Mouse (Mus musculus) spleen, postnatal 10 days (tissue): ENCODE results near the gene Hist1h2bh.
A peak's percentile ranks its signal among the peaks of the same experiment; 100 is the strongest.
"Not testable (repeated sequence)": the region's sequence is repeated elsewhere in the genome, so short reads cannot be mapped to it uniquely, and the experiment has no call there.

ENCODE experiments used
- DNase-seq, 2 experiments: peaks; one replicate each; pipeline ENCODE4 v3.0.0; 2021 to 2022; ENCODE audit warnings: low spot score in 2 of 2

Hist1h2bh gene

DNA sequence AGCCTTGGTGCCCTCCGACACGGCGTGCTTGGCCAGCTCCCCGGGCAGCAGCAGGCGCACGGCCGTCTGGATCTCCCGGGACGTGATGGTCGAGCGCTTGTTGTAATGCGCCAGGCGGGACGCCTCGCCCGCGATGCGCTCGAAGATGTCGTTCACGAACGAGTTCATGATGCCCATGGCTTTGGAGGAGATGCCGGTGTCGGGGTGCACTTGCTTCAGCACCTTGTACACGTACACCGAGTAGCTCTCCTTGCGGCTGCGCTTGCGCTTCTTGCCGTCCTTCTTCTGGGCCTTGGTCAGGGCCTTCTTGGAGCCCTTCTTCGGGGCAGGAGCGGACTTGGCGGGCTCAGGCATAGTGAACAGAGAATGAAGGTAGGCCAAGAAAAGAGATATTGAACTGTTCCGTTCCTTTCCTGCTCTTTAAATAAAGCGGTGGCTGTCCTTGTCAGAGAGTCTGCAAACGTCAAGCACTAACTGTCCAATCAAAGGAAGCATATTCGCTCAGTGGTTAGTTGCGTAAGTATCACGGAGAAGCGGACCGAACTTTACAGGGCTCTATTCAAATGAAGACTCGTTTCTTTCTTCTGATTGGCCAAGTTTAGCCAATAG is at the start of gene Hist1h2bh:
Gene Hist1h2bh, minus strand, starts transcription at position 394 of the 609 bp plus-strand sequence.
- peak; percentile 78 to 87 for DNase-seq

DNA sequence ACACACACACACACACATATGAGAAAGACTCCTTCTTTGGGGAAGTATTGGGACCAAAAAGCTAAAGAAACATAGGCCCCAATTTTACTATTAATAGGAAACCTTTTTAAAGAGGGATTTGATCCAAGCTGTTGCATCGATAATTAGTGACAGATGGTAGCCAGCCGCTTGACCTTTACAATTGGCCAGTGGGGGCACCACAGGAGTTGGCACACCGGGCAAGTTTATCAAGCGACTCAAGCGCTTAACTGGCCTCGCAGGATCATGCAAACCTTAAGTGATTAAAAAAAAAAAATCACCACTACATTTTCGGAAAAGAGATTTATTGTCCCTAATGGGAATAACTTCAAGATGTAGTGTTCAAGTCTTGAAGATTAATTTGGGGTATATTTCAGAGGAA is 49.4 kb upstream of the Hist1h2bh start:
- no peak for DNase-seq

DNA sequence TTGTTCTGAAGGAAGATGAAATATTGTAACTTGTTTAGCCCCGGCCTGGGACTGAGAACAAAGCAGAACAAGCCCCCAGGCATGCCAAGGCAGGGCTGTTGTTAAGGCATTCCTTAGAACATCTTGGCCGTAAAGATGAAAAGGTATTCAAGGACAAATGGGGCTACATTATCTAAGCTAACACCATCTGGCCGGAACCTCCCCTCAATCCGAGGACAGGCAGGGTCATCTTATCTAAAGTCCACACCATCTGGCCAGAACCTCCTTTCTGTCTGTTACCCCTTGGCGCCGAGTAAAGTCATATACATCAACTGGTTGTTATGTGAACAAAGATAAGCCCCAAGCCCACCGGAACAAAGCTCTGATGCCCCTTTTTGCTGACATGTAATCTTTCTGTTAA is 48.7 kb upstream of the Hist1h2bh start:
- DNase-seq: not testable (repeated sequence)

DNA sequence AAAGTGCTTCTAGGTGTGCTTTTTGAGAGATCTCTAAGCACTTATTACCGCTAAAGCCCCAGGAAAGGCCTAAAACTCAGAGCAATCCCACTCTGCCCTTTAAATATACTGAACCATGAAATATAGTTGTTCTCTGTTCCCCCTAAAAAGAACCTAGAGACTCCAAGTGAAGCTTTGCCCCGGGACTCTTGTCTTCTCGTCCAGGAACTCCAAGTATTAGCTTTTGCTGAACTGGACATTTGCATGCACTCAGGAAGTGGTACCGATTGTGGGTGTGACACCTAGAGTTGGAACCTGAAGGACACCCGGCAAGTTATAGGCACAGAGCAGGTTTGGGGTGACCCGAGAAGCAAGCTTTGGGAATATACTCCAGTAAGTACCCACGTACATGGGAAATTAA is 48.0 kb upstream of the Hist1h2bh start:
- DNase-seq: no peak

DNA sequence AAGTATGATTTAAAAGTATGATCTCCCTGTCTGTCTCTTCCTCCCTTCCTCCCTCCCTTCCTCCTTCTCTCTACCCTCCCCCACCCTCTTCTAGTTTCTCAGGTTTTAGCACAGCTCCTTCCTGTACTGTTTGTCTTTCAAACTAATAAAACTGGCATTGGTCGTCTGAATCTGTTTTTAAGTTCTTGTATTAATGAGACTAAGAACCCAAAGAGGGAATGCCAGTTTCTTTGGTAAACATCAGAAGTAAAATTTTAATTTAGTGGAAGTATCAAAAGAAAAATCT is 43.7 kb upstream of the Hist1h2bh start:
- no peak for DNase-seq

DNA sequence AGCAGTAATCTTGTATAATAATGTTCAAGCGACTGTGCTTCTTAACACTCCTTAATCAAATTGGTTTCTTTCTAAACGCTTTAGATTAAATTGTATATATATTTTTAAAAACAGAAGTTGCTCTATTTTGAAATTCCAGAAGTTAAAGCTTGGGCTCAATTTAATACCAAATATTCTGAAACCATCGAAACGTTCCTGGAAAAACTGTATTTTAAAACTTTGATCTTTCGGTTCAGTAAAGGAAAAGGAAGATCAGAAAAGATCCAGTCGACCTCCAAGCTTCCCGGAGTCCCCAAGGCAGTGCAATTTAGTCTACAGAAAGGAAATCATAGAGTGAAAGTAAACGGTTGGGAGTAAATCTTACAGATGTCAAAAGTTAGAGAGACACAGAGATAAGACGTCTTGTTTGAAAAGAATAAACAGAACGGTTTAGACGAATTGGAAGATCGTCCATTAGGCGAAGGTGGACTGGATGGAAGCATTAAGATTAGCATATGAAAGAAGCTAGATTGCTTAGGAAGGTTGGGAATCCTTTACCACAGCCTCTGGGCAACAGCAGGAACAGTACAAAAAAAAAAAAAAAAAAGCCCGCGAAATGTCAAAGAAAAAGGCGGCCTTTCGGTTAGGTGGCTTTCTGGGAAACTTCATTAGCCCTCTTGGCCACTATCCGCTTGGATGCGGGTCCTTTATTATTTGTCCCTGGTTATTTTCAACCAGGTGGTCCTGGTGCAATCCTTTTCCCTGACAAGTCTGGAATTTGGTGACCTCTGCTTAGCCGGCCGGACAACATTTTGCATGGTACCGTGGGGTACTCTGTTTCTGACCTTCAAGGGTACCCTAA is 43.1 kb upstream of the Hist1h2bh start:
- DNase-seq: peak; percentile 35 to 61

DNA sequence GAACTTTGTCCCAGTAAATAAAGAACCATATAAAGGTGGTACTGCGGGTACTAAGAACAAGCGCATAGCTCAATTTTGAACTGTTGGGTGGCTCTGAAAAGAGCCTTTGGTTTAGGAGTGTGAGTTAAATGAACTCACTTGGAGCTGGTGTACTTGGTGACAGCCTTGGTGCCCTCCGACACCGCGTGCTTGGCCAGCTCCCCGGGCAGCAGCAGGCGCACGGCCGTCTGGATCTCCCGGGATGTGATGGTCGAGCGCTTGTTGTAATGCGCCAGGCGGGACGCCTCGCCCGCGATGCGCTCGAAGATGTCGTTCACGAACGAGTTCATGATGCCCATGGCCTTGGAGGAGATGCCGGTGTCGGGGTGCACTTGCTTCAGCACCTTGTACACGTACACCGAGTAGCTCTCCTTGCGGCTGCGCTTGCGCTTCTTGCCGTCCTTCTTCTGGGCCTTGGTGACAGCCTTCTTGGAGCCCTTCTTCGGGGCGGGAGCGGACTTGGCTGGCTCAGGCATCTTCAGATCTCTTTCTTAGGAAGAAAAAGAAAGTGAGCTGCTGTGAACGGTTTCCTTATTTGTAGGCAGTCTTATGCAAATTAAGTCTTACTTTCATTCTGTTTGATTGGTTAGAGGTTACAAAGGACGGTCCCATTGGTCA is 42.4 kb upstream of the Hist1h2bh start:
- DNase-seq: peak; percentile 79 to 86

DNA sequence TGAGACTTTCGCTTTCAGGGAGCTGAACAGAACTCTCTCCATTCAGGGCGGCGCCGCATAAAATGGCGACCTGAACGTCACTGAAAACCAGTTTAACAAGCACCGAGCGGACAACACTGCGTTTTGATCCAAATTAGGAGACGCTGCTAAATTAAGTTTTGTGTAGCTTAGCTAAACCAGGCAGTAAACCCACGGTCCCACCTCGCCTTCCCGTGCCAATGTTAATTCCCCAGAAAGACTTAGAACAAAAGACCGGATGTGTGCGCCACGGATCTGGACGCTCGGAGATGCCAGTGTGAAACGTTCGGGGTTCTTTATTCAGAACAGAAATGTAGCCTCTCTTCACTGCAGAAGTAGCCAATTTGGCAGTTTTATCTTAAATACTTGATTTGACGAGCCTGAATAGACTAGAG is 41.8 kb upstream of the Hist1h2bh start:
- peak; percentile 78 to 86 for DNase-seq

DNA sequence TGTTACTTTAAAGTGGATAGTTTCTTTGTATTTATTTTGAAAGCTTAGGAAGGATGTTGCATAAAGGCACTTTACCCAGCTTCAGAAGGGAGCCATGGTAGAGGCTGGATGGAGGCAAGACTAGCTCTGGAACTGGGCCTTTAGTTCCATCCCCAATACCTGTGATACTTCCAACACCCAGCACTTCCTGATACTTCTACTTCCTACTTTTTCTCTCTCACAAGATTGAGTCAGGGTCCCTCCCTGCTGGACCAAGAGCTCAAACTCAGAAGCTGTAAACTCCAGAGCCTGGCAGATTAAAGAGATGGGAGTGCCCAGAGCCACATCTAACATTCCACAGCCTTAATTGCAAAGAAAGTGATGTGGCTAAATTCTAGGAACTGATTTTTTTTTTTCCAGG is 41.1 kb upstream of the Hist1h2bh start:
- peak in 1 of 2 experiments; percentile 37 for DNase-seq

DNA sequence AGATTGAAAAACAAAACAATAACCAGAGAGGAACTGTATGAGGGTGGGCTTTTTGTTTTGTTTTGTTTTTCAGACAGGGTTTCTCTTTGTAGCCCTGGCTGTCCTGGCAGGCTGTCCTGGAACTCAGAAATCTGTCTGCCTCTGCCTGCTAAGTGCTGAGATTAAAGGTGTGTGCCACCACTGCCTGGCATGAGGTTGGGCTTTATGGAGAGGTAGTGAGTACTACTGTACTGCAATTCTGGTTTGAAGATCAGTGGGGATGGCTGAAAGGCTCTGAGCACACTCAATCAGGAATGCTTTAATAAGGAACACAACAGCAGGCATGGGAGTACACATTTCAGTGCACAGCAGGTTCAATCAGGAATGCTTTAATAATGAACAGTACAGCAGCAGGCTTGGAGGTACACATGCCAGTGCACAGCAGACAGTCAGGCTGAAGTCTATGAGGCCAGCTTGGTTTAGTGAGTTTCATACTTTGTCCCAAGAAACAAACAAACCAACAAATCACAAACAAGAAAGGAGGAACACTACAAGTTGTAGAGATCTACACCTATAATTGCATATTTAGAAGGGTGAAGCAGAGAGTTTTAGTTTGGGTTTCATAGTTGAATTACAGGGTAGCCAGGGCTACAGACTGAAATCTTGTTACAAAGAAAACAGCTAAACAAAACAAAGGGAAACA is 40.3 kb upstream of the Hist1h2bh start:
- peak; percentile 38 to 44 for DNase-seq

DNA sequence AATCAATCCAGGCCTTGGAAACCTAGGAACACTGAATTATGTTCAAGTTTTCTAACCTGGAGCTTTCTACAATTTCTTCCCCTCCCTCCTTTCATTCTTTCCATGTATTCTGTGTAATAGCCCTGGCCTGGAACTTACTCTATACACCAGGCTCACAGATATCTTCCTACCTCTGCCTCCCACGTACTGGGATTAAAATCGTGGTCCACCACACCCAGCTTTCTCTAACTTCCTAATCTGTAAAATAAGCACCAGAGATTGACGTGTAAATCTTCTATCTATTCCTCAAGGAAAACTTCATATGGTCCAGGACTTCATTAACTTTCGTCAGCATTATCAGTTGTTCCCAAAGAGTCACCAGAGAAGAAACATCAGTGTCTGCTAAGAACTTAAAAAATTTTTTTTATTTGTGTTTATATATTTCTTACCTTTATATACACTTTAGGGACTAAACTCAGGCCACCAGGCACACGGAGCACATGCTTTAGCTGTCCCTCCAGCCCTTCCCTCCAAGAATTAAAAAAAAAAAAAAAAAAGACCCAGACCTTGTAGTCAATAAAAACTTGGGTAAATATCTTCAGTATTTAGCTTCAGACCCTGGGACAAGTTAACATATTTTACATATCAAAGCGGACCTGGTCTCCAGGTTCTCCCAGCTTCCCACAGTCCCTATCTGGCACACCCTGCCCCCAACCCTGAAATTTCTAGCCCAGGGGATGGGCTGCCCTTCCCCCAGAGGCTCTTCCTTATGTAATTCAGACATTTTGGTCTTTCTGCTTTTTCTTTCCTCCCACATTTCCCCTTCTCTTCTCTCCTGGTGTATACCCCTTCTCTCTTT is 39.2 kb upstream of the Hist1h2bh start:
- peak; percentile 28 to 40 for DNase-seq

DNA sequence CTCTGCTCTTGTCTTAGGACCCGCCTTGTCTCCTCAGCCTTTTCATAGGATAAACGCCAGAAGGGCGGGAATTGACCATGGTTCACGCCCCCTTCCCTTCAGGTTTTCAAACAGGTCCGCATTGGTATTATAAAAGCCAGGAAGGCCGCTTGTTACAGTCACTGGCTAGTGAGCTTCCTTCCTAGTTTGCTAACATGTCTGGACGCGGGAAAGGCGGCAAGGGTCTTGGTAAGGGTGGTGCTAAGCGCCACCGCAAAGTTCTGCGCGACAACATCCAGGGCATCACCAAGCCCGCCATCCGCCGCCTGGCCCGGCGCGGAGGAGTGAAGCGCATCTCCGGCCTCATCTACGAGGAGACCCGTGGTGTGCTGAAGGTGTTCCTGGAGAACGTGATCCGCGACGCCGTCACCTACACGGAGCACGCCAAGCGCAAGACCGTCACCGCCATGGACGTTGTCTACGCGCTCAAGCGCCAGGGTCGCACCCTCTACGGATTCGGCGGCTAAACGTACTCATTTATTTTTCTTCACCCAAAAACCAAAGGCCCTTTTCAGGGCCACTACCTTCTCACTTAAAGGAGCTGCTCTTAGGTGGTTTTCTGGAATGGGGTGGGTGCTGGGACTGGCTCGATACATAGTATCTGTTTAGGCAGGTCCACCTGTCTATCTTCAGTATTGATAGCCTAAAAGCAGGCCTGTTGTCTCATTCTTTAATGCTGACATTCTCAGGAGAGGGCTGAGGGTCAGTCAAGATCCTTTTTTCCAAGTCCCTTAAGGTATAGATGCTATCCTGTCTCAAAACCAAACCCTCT is 38.4 kb upstream of the Hist1h2bh start, which contains the start of gene Hist1h4d:
Gene Hist1h4d, plus strand, starts transcription at position 191 of the 811 bp plus-strand sequence.
- peak; percentile 93 to 97 for DNase-seq

DNA sequence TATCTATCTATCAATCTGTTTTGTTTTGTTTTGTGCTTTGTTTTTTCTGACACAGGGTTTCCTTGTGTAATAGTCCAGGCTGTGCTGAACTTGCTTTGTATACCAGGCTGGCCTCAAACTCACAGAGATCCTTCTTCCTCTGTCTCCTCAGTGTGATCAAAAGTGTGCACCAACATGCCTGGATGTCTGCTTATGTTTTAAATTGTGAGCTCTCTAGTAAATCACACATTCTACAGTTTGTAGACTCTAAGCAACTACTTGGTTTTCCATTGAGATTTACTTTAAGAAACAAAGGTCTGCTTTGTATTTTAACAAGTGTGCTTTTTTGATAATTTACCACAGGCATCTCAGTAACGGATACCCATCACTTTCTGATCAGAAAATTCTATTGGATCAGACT is 34.6 kb upstream of the Hist1h2bh start:
- DNase-seq: no peak

DNA sequence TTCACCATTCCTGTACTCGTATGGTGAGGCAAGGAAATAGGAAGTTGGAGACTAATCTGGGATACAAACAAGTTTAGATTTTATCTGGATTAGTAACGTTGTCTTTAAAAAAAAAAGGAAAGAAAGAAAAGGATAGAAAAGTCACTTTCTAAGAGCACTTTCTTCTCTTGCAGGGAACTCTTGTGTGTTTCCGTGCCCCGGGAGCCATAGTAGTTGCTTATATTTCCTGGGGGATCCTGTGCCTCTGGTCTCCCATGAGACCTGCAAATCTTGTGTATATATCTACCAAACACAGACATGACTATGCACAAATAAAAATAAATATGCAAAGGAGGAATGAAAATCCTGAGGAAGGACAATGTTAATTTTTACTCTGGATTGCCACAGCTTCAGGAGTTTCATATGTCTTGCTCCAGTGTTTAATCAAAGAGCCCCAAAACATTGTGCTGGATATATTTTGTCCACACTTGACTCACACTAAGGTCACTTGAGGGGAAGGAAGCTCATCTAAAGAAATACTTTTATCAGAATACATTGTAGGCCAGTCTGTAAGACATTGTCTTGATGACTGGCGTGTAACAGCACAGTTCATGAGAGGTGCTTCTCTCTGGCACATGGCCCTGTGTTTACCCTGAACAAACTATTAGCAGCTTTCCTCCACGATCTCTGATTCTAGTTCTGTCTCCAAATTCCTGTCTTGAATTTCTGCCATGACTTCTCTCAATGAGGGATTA is 33.9 kb upstream of the Hist1h2bh start:
- DNase-seq: peak in 1 of 2 experiments; percentile 47

DNA sequence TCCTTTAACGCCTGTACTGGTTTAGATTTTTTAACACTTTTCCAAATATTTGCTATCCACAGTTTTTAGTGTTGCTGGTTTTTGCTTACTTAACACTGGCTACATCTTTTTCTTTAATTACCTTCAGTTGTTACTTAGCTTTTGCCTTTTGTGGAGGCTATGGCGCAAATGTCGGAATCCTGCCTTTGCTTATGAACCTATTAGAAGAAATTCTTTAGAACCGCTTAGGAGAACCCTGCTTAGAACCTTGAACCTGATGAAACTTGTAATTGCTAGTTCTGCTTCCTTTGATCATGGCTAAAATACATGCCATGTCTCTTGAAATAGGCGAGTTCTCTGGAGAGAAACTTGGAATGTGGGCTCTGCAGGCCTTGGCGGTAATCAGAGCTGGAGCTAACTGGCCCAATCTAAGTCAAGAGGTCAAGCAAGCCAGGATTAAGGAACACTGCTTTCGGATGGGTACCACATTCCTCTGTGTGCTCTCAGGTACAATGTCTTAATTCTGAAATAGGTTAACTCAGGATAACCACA is 33.2 kb upstream of the Hist1h2bh start:
- DNase-seq: peak; percentile 38 to 50

DNA sequence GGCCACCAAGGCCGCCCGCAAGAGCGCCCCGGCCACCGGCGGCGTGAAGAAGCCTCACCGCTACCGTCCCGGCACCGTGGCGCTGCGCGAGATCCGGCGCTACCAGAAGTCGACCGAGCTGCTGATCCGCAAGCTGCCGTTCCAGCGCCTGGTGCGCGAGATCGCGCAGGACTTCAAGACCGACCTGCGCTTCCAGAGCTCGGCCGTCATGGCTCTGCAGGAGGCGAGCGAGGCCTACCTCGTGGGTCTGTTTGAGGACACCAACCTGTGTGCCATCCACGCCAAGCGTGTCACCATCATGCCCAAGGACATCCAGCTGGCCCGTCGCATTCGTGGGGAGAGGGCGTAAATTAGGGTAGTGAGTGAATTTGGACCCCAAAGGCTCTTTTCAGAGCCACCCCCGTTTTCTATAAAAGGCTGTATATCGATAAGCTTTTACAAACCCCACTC is 32.7 kb upstream of the Hist1h2bh start:
- peak; percentile 53 to 67 for DNase-seq

DNA sequence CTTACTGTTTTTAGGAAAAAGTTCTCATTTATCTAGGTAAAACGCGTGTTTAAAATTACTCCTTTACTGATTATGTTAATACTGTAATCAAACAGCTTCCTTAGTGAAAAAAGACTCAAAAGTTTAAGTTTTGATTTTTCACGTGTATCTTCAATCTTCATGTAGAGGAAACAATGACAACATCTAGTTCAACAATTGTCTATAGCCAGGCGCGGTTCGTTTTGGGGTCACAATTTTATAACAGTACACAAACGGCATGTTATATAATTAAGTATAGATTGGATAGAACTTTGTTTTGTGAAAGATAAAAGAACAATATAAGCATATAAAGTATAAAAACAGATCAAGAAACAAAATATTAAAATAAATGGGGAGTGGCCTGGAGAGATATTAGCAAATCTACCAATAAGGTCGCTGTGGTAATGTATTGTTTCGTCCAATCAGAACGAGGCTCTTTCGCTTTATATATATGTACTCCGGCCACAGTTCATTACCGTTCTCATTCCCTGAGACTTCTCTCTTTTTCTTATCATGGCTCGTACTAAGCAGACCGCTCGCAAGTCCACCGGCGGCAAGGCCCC is 32.2 kb upstream of the Hist1h2bh start, which contains the start of gene Hist1h3d:
Gene Hist1h3d, plus strand, starts transcription at position 493 of the 581 bp plus-strand sequence.
- peak; percentile 68 to 82 for DNase-seq

DNA sequence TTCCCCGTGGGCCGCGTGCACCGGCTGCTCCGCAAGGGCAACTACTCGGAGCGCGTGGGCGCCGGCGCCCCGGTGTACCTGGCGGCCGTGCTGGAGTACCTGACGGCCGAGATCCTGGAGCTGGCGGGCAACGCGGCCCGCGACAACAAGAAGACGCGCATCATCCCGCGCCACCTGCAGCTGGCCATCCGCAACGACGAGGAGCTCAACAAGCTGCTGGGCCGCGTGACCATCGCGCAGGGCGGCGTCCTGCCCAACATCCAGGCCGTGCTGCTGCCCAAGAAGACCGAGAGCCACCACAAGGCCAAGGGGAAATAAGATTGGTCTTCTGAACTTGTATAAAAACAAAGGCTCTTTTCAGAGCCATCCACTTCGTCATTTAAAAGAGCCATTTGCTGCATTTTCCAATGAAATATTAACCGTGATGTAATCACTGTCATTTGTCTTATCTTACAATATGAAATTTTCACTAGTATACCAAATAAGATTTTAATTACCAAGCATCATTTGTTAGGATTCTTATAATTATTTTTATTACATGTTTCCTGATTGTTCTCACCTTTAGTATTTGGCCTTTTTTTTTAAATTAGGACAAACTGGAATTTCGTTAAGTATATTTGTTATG is 31.5 kb upstream of the Hist1h2bh start:
- not testable (repeated sequence) for DNase-seq
